Mouse (Mus musculus): ENCODE results near the gene Sirt4. TPM values are rescaled to one million over a fixed set of nuclear protein-coding genes. Genes with fewer than 3 reads are reported as not detected.

Gene Sirt4
- 12.3 TPM for polyA plus RNA-seq (2014; fragmentation: Illumina TruSeq; extraction: RNeasy Lipid Tissue Mini Kit (QIAGEN cat#74804); ENCODE audit: insufficient read depth, low read depth, low replicate concordance)

DNA sequence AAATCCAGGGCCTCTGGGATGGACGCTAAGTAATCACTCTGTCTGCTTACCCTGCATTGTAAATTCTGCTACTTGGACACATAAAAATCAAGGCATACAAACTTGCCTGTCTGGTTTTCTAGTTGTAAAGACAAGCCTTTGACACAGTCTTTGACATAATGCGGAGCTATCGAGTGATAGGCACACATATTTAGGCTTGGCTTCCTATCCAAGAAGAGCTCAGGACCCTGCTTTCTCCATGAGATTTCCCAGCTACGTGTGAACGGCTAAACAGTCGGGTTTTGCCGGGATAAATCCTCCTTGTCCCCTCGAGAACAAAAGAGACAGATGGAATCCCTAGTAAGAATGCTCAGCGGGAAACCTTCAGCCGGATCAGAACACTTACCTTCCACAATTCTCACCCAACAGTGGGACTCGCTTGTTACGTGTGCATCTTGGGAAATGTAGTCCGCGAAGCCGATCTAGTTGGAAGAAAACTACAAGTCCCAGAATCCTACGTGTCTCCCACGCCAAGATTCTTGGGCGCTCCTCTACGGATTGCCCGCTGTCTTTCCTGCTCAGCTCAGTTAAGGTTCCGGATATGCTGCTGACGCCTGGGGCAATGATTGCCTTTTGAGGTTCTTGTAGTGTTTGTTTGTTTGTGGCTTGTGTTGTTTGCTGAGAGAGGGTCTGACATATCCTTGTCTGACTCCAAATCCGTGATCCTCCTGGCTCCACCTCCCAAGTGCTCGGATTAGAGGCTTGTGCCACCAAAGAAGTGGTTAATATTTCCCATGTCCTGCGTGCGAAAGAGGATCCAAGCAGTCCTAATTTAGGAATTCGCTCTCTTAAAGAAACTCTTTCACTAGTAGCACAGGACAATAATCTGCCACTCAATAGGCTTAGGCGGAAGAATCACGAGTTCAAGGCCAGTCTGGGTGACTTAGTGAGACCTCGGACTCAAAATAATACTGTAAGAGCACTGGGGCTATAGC, at the start of gene Sirt4:
Sirt4 (minus strand) TSS at position 779 of the 974 bp plus-strand sequence.

GRCm38 (mm10) chr5:115506454-115507201, 22.1 kb upstream of the Sirt4 start, which contains the start of gene Pxn:
TSS of gene Pxn (plus strand) at chr5:115506676.

GRCm38 (mm10) chr5:115465642-115466420, 18.7 kb downstream of the Sirt4 start, which contains the start of gene Pla2g1b:
TSS of gene Pla2g1b (plus strand) at chr5:115466262.

GRCm38 (mm10) chr5:115429359-115430186, 55.0 kb downstream of the Sirt4 start, which contains the start of gene Msi1:
TSS of gene Msi1 (plus strand) at chr5:115429599.

Other genes starting within 250 kb of the Sirt4 start
- 94.8 TPM for gene Pop5, start 248.9 kb downstream of the Sirt4 start, polyA plus RNA-seq (2014; fragmentation: Illumina TruSeq; extraction: RNeasy Lipid Tissue Mini Kit (QIAGEN cat#74804); ENCODE audit: insufficient read depth, low read depth, low replicate concordance)
- gene Rnf10, start 211.8 kb downstream of the Sirt4 start, polyA plus RNA-seq (2014; fragmentation: Illumina TruSeq; extraction: RNeasy Lipid Tissue Mini Kit (QIAGEN cat#74804); ENCODE audit: insufficient read depth, low read depth, low replicate concordance) = 74.2 TPM
- 12.6 TPM for gene Coq5, start 205.1 kb downstream of the Sirt4 start, polyA plus RNA-seq (2014; fragmentation: Illumina TruSeq; extraction: RNeasy Lipid Tissue Mini Kit (QIAGEN cat#74804); ENCODE audit: insufficient read depth, low read depth, low replicate concordance)
- gene Dynll1, start 183.7 kb downstream of the Sirt4 start, polyA plus RNA-seq (2014; fragmentation: Illumina TruSeq; extraction: RNeasy Lipid Tissue Mini Kit (QIAGEN cat#74804); ENCODE audit: insufficient read depth, low read depth, low replicate concordance) = 523 TPM
- gene Srsf9, start 157.5 kb downstream of the Sirt4 start, polyA plus RNA-seq (2014; fragmentation: Illumina TruSeq; extraction: RNeasy Lipid Tissue Mini Kit (QIAGEN cat#74804); ENCODE audit: insufficient read depth, low read depth, low replicate concordance) = 47.7 TPM
- gene Gatc, start 143.5 kb downstream of the Sirt4 start, polyA plus RNA-seq (2014; fragmentation: Illumina TruSeq; extraction: RNeasy Lipid Tissue Mini Kit (QIAGEN cat#74804); ENCODE audit: insufficient read depth, low read depth, low replicate concordance) = 14.7 TPM
- gene Triap1, start 143.5 kb downstream of the Sirt4 start, polyA plus RNA-seq (2014; fragmentation: Illumina TruSeq; extraction: RNeasy Lipid Tissue Mini Kit (QIAGEN cat#74804); ENCODE audit: insufficient read depth, low read depth, low replicate concordance) = 40.8 TPM
- gene Cox6a1, start 135.7 kb downstream of the Sirt4 start, polyA plus RNA-seq (2014; fragmentation: Illumina TruSeq; extraction: RNeasy Lipid Tissue Mini Kit (QIAGEN cat#74804); ENCODE audit: insufficient read depth, low read depth, low replicate concordance) = 684 TPM
- gene Msi1, start 55.1 kb downstream of the Sirt4 start, polyA plus RNA-seq (2014; fragmentation: Illumina TruSeq; extraction: RNeasy Lipid Tissue Mini Kit (QIAGEN cat#74804); ENCODE audit: insufficient read depth, low read depth, low replicate concordance) = 0.30 TPM
- gene Pla2g1b, start 18.5 kb downstream of the Sirt4 start, polyA plus RNA-seq (2014; fragmentation: Illumina TruSeq; extraction: RNeasy Lipid Tissue Mini Kit (QIAGEN cat#74804); ENCODE audit: insufficient read depth, low read depth, low replicate concordance) = 47.4 TPM
- 53.2 TPM for gene Pxn, start 22.0 kb upstream of the Sirt4 start, polyA plus RNA-seq (2014; fragmentation: Illumina TruSeq; extraction: RNeasy Lipid Tissue Mini Kit (QIAGEN cat#74804); ENCODE audit: insufficient read depth, low read depth, low replicate concordance)
- 1,495 TPM for gene Rplp0, start 74.7 kb upstream of the Sirt4 start, polyA plus RNA-seq (2014; fragmentation: Illumina TruSeq; extraction: RNeasy Lipid Tissue Mini Kit (QIAGEN cat#74804); ENCODE audit: insufficient read depth, low read depth, low replicate concordance)
- gene Gcn1l1, start 80.5 kb upstream of the Sirt4 start, polyA plus RNA-seq (2014; fragmentation: Illumina TruSeq; extraction: RNeasy Lipid Tissue Mini Kit (QIAGEN cat#74804); ENCODE audit: insufficient read depth, low read depth, low replicate concordance) = 15.6 TPM
- 30.0 TPM for gene Rab35, start 147.2 kb upstream of the Sirt4 start, polyA plus RNA-seq (2014; fragmentation: Illumina TruSeq; extraction: RNeasy Lipid Tissue Mini Kit (QIAGEN cat#74804); ENCODE audit: insufficient read depth, low read depth, low replicate concordance)
- gene Bicdl1, start 246.9 kb upstream of the Sirt4 start, polyA plus RNA-seq (2014; fragmentation: Illumina TruSeq; extraction: RNeasy Lipid Tissue Mini Kit (QIAGEN cat#74804); ENCODE audit: insufficient read depth, low read depth, low replicate concordance) = 8.5 TPM

Data from lung, adult 10 weeks (tissue).